Mouse (Mus musculus): ENCODE data around the gene Rad51b. TPM values are rescaled to one million over a fixed set of nuclear protein-coding genes. Genes with fewer than 3 reads are reported as not detected.

Gene Rad51b
- total and polyA plus RNA-seq, 3 experiments = 6.5 to 8.6 (median 8.5) TPM

- in situ Hi-C loops (cut with MboI; ENCODE audit: low pct_ligation_motif_present, low pct_unique_long_range_greater_than_20kb, low sequenced_read_pairs) = loop anchor here (25.0 kb wide), 1 partner anchor 272 kb away; the partner anchor contains the start of gene Zfp36l1
Observed at GRCm38 (mm10) chr12:79840465-79840864, 543.4 kb downstream of the Rad51b start.

GRCm38 (mm10) chr12:79841248-79841647 lies 544.2 kb downstream of the Rad51b start:
- dilution Hi-C loops (cut with MboI; ENCODE audit: extremely low pct_ligation_motif_present, extremely low pct_unique_long_range_greater_than_20kb, low sequenced_read_pairs) (no loop called here), in situ Hi-C loops (cut with MboI; ENCODE audit: low pct_ligation_motif_present, low pct_unique_long_range_greater_than_20kb, low sequenced_read_pairs) (loop anchor here (25.0 kb wide), 1 partner anchor 271 kb away; the partner anchor contains the start of gene Zfp36l1)
- H3K79me2 ChIP-seq (replicated peaks; ENCODE audit: control insufficient read depth, extremely low read depth, insufficient read depth, poor library complexity, severe bottlenecking) = no peaks in the 10 kb centered on the region
- H3K27ac ChIP-seq (ENCODE audit: insufficient read depth, low read depth) = peak overlapping the region; percentile 94
- H3K36me3 ChIP-seq (replicated peaks in 1 of 2; ENCODE audit: control insufficient read depth in 1 of 2, insufficient read depth in 1 of 2, low read length in 1 of 2) = no peaks in the 10 kb centered on the region
- H3K4me3 ChIP-seq (replicated peaks in 1 of 3; ENCODE audit: low read depth in 2 of 3, low read length in 2 of 3, poor library complexity in 1 of 3) = no peak overlapping the region
- H3K4me2 ChIP-seq (ENCODE audit: insufficient read depth, low read depth, poor library complexity, severe bottlenecking) = peak overlapping the region; percentile 39; the same call in 1 of the 2 replicates
- DNase-seq (ENCODE audit: extremely low read depth) = peak; percentile 82
- H3K9me3 ChIP-seq (replicated peaks; ENCODE audit: low read length) = no peaks in the 10 kb centered on the region
- peak overlapping the region; percentile 46 for H3K9ac ChIP-seq (ENCODE audit: insufficient read depth, low read depth)
- H3K4me1 ChIP-seq (ENCODE audit: control insufficient read depth in 1 of 2, insufficient read depth in 2 of 2) = peaks cover 57 to 95% of the 10 kb centered on the region in 2 experiments
- no peaks in the 10 kb centered on the region for H3K27me3 ChIP-seq (replicated peaks)
- peak; percentile 46; the same call in 1 of the 2 replicates for TF ChIP-seq POLR2A (IDR thresholded peaks at IDR 0.05; ENCODE audit: low read depth, low read length)
- peak; percentile 97 for TF ChIP-seq IRF4 (IDR thresholded peaks at IDR 0.05; ENCODE audit: low read depth, low read length)
- TF ChIP-seq ETS1 (conservative IDR thresholded peaks at IDR 0.05; ENCODE audit: low read depth, low read length) = peak; percentile 86
- TF ChIP-seq RCOR1 (conservative IDR thresholded peaks at IDR 0.05; ENCODE audit: low read depth, low read length) = peak; percentile 91
- peak; percentile 93 for TF ChIP-seq EP300 (IDR thresholded peaks at IDR 0.05; ENCODE audit: low read length)
- TF ChIP-seq TBP (conservative IDR thresholded peaks at IDR 0.05; ENCODE audit: low read depth, low read length) = no peak
- peak; percentile 85 for TF ChIP-seq MEF2A (IDR thresholded peaks at IDR 0.05; ENCODE audit: borderline replicate concordance, low read depth, low read length)
- no peak for TF ChIP-seq ZC3H11A (IDR thresholded peaks at IDR 0.05; ENCODE audit: low read depth, low read length)
- TF ChIP-seq ZNF384 (IDR thresholded peaks at IDR 0.05; ENCODE audit: low read depth, low read length) = no peak
- no peak; the same call in none of the 2 replicates for TF ChIP-seq RAD21 (IDR thresholded peaks at IDR 0.05; ENCODE audit: low read depth, low read length)
- TF ChIP-seq MAZ (IDR thresholded peaks at IDR 0.05; ENCODE audit: low read depth, low read length) = peak; percentile 99
- TF ChIP-seq MYC (IDR thresholded peaks at IDR 0.05; ENCODE audit: low read depth, low read length) = peak; percentile 34; the same call in 1 of the 2 replicates
- TF ChIP-seq MAX (IDR thresholded peaks at IDR 0.05; ENCODE audit: low read length) = peak; percentile 67
- TF ChIP-seq UBTF (IDR thresholded peaks at IDR 0.05; ENCODE audit: low read depth, low read length) = no peak
- peak; percentile 28; the same call in 1 of the 2 replicates for TF ChIP-seq HCFC1 (IDR thresholded peaks at IDR 0.05; ENCODE audit: low read depth, low read length)
- TF ChIP-seq SIN3A (IDR thresholded peaks at IDR 0.05; ENCODE audit: low read length) = peak; percentile 68

More at GRCm38 (mm10) chr12:79840465-79840864, 543.4 kb downstream of the Rad51b start:
- Histone ChIP-seq H3K27ac (ENCODE audit: insufficient read depth, low read depth) (peak overlapping the region; percentile 94), H3K9ac (ENCODE audit: insufficient read depth, low read depth) (peak overlapping the region; percentile 46), H3K4me3 (replicated peaks in 1 of 3; ENCODE audit: low read depth in 2 of 3, low read length in 2 of 3, poor library complexity in 1 of 3) (no peak overlapping the region), H3K4me1 (ENCODE audit: control insufficient read depth in 1 of 2, insufficient read depth in 2 of 2) (peaks cover 57 to 87% of the 10 kb centered on the region in 2 experiments), H3K36me3 (replicated peaks in 1 of 2; ENCODE audit: control insufficient read depth in 1 of 2, insufficient read depth in 1 of 2, low read length in 1 of 2) (no peaks in the 10 kb centered on the region), H3K4me2 (ENCODE audit: insufficient read depth, low read depth, poor library complexity, severe bottlenecking) (peak overlapping the region; percentile 33; the same call in 1 of the 2 replicates), H3K9me3 (replicated peaks; ENCODE audit: low read length) (no peaks in the 10 kb centered on the region), H3K27me3 (replicated peaks) (no peaks in the 10 kb centered on the region), H3K79me2 (replicated peaks; ENCODE audit: control insufficient read depth, extremely low read depth, insufficient read depth, poor library complexity, severe bottlenecking) (no peaks in the 10 kb centered on the region)
- no peak for TF ChIP-seq ZKSCAN1 (IDR thresholded peaks at IDR 0.05; ENCODE audit: borderline replicate concordance, low read depth, low read length)
- no peak for TF ChIP-seq NELFE (IDR thresholded peaks at IDR 0.05; ENCODE audit: low read depth, low read length)
- peak; percentile 99 for TF ChIP-seq MAX (IDR thresholded peaks at IDR 0.05; ENCODE audit: low read length)
- TF ChIP-seq ETS1 (conservative IDR thresholded peaks at IDR 0.05; ENCODE audit: low read depth, low read length) = peak; percentile 100
- peak; percentile 78 for TF ChIP-seq MAFK (IDR thresholded peaks at IDR 0.05; ENCODE audit: insufficient replicate concordance, low read length)
- no peak; the same call in 1 of the 2 replicates for TF ChIP-seq CHD1 (IDR thresholded peaks at IDR 0.05; ENCODE audit: low read depth, low read length)
- TF ChIP-seq POLR2AphosphoS2 (IDR thresholded peaks at IDR 0.05; ENCODE audit: low read depth, low read length) = peak; percentile 33; the same call in 1 of the 2 replicates
- TF ChIP-seq USF2 (conservative IDR thresholded peaks at IDR 0.05; ENCODE audit: low read depth, low read length) = peak; percentile 38; the same call in 1 of the 2 replicates
- peak; percentile 58; the same call in 1 of the 2 replicates for TF ChIP-seq KAT2A (IDR thresholded peaks at IDR 0.05; ENCODE audit: insufficient replicate concordance, low read length)
- TF ChIP-seq CHD2 (IDR thresholded peaks at IDR 0.05; ENCODE audit: low read length) = peak; percentile 90
- TF ChIP-seq CTCF (conservative IDR thresholded peaks at IDR 0.05 in 1 of 2, IDR thresholded peaks at IDR 0.05 in 1 of 2; ENCODE audit: low read depth in 2 of 2, low read length in 2 of 2) = no peak; a peak in 1 of 4 replicates
- peak; percentile 96 for TF ChIP-seq SIN3A (IDR thresholded peaks at IDR 0.05; ENCODE audit: low read length)
- TF ChIP-seq UBTF (IDR thresholded peaks at IDR 0.05; ENCODE audit: low read depth, low read length) = no peak
- TF ChIP-seq NRF1 (IDR thresholded peaks at IDR 0.05; ENCODE audit: low read depth, low read length) = no peak
- TF ChIP-seq TCF12 (IDR thresholded peaks at IDR 0.05; ENCODE audit: low read depth, low read length) = peak; percentile 99
- peak; percentile 90 for TF ChIP-seq MXI1 (IDR thresholded peaks at IDR 0.05; ENCODE audit: low read depth, low read length)
- peak; percentile 98 for TF ChIP-seq EP300 (IDR thresholded peaks at IDR 0.05; ENCODE audit: low read length)
- TF ChIP-seq BHLHE40 (IDR thresholded peaks at IDR 0.05; ENCODE audit: low read depth, low read length) = peak; percentile 99
- TF ChIP-seq POLR2A (IDR thresholded peaks at IDR 0.05; ENCODE audit: low read depth, low read length) = peak; percentile 33; the same call in 1 of the 2 replicates
- TF ChIP-seq ZNF384 (IDR thresholded peaks at IDR 0.05; ENCODE audit: low read depth, low read length) = peak; percentile 19; the same call in 1 of the 2 replicates
- peak; percentile 80; the same call in 1 of the 2 replicates for TF ChIP-seq PAX5 (IDR thresholded peaks at IDR 0.05; ENCODE audit: low read length)
- peak; percentile 100 for TF ChIP-seq MYC (IDR thresholded peaks at IDR 0.05; ENCODE audit: low read depth, low read length)
- TF ChIP-seq ZC3H11A (IDR thresholded peaks at IDR 0.05; ENCODE audit: low read depth, low read length) = no peak
- 0 out of 2 replicates have a peak, but pooled peaks have one; percentile 62 for TF ChIP-seq E2F4 (IDR thresholded peaks at IDR 0.05; ENCODE audit: insufficient replicate concordance, low read depth, low read length)
- peak; percentile 99 for TF ChIP-seq JUND (conservative IDR thresholded peaks at IDR 0.05; ENCODE audit: low read depth, low read length)
- TF ChIP-seq HCFC1 (IDR thresholded peaks at IDR 0.05; ENCODE audit: low read depth, low read length) = peak; percentile 31; the same call in 1 of the 2 replicates
- no peak; the same call in 1 of the 2 replicates for TF ChIP-seq GABPA (IDR thresholded peaks at IDR 0.05; ENCODE audit: insufficient replicate concordance, low read depth, low read length)
- TF ChIP-seq MEF2A (IDR thresholded peaks at IDR 0.05; ENCODE audit: borderline replicate concordance, low read depth, low read length) = peak; percentile 100
- 0 out of 2 replicates have a peak, but pooled peaks have one; percentile 52 for TF ChIP-seq ZMIZ1 (IDR thresholded peaks at IDR 0.05; ENCODE audit: low read depth, low read length)
- TF ChIP-seq RCOR1 (conservative IDR thresholded peaks at IDR 0.05; ENCODE audit: low read depth, low read length) = peak; percentile 54; the same call in 1 of the 2 replicates
- TF ChIP-seq TBP (conservative IDR thresholded peaks at IDR 0.05; ENCODE audit: low read depth, low read length) = no peak
- TF ChIP-seq SMC3 (IDR thresholded peaks at IDR 0.05; ENCODE audit: low read depth, low read length) = peak; percentile 46
- peak; percentile 89 for TF ChIP-seq MAZ (IDR thresholded peaks at IDR 0.05; ENCODE audit: low read depth, low read length)
- peak; percentile 81 for TF ChIP-seq IRF4 (IDR thresholded peaks at IDR 0.05; ENCODE audit: low read depth, low read length)
- TF ChIP-seq USF1 (IDR thresholded peaks at IDR 0.05; ENCODE audit: low read depth, low read length) = peak; percentile 59
- no peak for TF ChIP-seq ELF1 (IDR thresholded peaks at IDR 0.05; ENCODE audit: low read depth, low read length)
- TF ChIP-seq RAD21 (IDR thresholded peaks at IDR 0.05; ENCODE audit: low read depth, low read length) = peak; percentile 29
- peak; percentile 100 for TF ChIP-seq JUN (IDR thresholded peaks at IDR 0.05; ENCODE audit: insufficient read depth, low read depth, low read length)
- DNase-seq (ENCODE audit: extremely low read depth) = peak; percentile 95
- dilution Hi-C loops (cut with MboI; ENCODE audit: extremely low pct_ligation_motif_present, extremely low pct_unique_long_range_greater_than_20kb, low sequenced_read_pairs) = no loop called here
